Mouse (Mus musculus) lung, embryonic 15.5 days (tissue): ENCODE data around the gene Amz2. TPM values are rescaled to one million over a fixed set of nuclear protein-coding genes. Genes with fewer than 3 reads are reported as not detected.

Experiments used
- microRNA-seq: library from miRNA; unstranded; fragments of <30 nt; microRNA quantifications from one replicate; pipeline ENCODE4, GENCODE M21; 2016
- polyA plus RNA-seq: library from polyadenylated mRNA; unstranded; fragments of >200 nt; fragmentation: Nextera tagmentation; extraction: Ambion mirVana; gene quantifications from 2 replicates; pipeline ENCODE4 v1.2.1, GENCODE M21; 2015

Amz2 gene
- polyA plus RNA-seq, 1 experiment from 2014 or later: 41.4 TPM

Small RNAs within 50 kb of the gene (microRNA-seq; reads per million reads assigned to microRNA genes)
- gene Gm25540: not detected

Other genes starting within 250 kb of the Amz2 start
- gene Rgs9, start 127.8 kb upstream of the Amz2 start, polyA plus RNA-seq: 1.3 and 1.7 TPM in 2 replicates
- 25.5 and 27.8 TPM in 2 replicates for gene Gna13, start 63.1 kb upstream of the Amz2 start, polyA plus RNA-seq
- gene 9930022D16Rik, start 12.0 kb upstream of the Amz2 start, polyA plus RNA-seq: not detected in 2 replicates
- 4.2 TPM in 2 replicates for gene Arsg, start 47.4 kb downstream of the Amz2 start, polyA plus RNA-seq
- 4.4 and 4.6 TPM in 2 replicates for gene Slc16a6, start 47.7 kb downstream of the Amz2 start, polyA plus RNA-seq
- 42.1 and 44.6 TPM in 2 replicates for gene Wipi1, start 186.0 kb downstream of the Amz2 start, polyA plus RNA-seq
- 388 and 400 TPM in 2 replicates for gene Prkar1a, start 223.5 kb downstream of the Amz2 start, polyA plus RNA-seq